Mouse (Mus musculus) embryonic facial prominence, embryonic 15.5 days (tissue): ENCODE measurements around the gene Otub1. TPM values are rescaled to one million over a fixed set of nuclear protein-coding genes. Genes with fewer than 3 reads are reported as not detected.

Experiments
- ATAC-seq: fragments of 200-750 bp; cut with Nextera tagmentation; 2 replicates; pipeline ENCODE4 v1.8.0; 2017; ENCODE audit warnings: low read depth, moderate TSS enrichment; ENCODE audit not compliant: insufficient number of reproducible peaks, low FRiP score, low TSS enrichment
- H3K27ac ChIP-seq: fragments of 300-500 bp; sonication (generic); replicated peaks from 2 replicates; pipeline ENCODE4 v1.5.1; 2015; ENCODE audit warnings: mild to moderate bottlenecking, inconsistent platforms
- H3K27me3 ChIP-seq: fragments of 300-500 bp; sonication (generic); 2 replicates; pipeline ENCODE4 v1.6.1; 2015; ENCODE audit warnings: inconsistent platforms
- H3K36me3 ChIP-seq: fragments of 300-500 bp; sonication (generic); 2 replicates; pipeline ENCODE4 v1.6.1; 2015; ENCODE audit warnings: mild to moderate bottlenecking, inconsistent platforms
- H3K4me1 ChIP-seq: fragments of 300-500 bp; sonication (generic); 2 replicates; pipeline ENCODE4 v1.6.1; 2015; ENCODE audit warnings: inconsistent platforms
- H3K4me2 ChIP-seq: fragments of 300-500 bp; sonication (generic); replicated peaks from 2 replicates; pipeline ENCODE4 v1.6.1; 2015; ENCODE audit warnings: mild to moderate bottlenecking, inconsistent platforms
- H3K4me3 ChIP-seq: fragments of 300-500 bp; sonication (generic); replicated peaks from 2 replicates; pipeline ENCODE4 v1.5.1; 2015; ENCODE audit warnings: mild to moderate bottlenecking, inconsistent platforms
- H3K9ac ChIP-seq: fragments of 300-500 bp; sonication (generic); 2 replicates; pipeline ENCODE4 v1.6.1; 2015; ENCODE audit warnings: inconsistent platforms
- H3K9me3 ChIP-seq: fragments of 300-500 bp; sonication (generic); replicated peaks from 2 replicates; pipeline ENCODE4 v1.6.1; 2016; ENCODE audit warnings: inconsistent platforms
- WGBS: fragments of 180-500 bp; shearing (Covaris S2); methylation state at CpG from one replicate; pipeline ENCODE4 v1.1.7; 2015; 5-methylcytosine and 5-hydroxymethylcytosine counted together
- polyA plus RNA-seq: library from polyadenylated mRNA; unstranded; fragments of >200 nt; fragmentation: Nextera tagmentation; extraction: Ambion mirVana; gene quantifications from 2 replicates; pipeline ENCODE4 v1.2.1, GENCODE M21; 2015

Otub1 gene
- polyA plus RNA-seq, 1 experiment from 2014 or later, result 214 TPM

DNA sequence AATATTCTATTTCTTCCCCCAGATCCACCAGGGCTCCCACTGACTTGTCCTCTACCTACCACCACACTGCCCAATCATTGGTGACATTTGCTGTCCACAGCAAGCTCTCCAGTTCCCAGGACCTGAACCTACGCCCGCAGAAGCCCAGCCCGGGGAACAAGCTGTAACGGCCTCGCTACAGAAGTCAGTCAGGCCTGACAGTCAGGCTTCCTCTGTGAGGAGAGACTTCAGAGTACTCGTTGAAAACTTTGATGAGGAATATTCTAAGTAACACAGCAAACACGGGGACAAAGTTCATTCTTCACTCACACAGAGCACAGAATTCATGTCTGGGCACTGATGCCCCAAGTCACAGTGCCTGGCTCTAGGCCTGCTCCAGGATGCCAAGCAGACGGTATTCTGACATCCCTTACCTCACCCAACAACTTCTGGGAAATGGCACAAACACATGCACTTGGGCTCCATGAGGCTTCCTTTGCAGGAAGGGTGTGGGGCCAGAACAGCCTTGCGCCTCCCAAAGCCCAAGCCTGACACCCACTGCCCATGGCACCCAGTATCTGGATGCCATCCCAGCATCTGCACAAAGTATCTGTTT, 19.1 kb upstream of the Otub1 start:
- no peaks in the 10 kb centered on the region for H3K27me3 ChIP-seq
- H3K4me1 ChIP-seq, result no peaks in the 10 kb centered on the region
- no peaks in the 10 kb centered on the region for H3K9me3 ChIP-seq
- WGBS, result 83% methylated on average over 9 of the region's 9 CpGs
- no peak overlapping the region for H3K9ac ChIP-seq
- H3K4me2 ChIP-seq, result no peak overlapping the region
- no peak for ATAC-seq
- H3K27ac ChIP-seq, result no peak overlapping the region
- H3K36me3 ChIP-seq, result peaks cover 43% of the 10 kb centered on the region
- no peak overlapping the region for H3K4me3 ChIP-seq

DNA sequence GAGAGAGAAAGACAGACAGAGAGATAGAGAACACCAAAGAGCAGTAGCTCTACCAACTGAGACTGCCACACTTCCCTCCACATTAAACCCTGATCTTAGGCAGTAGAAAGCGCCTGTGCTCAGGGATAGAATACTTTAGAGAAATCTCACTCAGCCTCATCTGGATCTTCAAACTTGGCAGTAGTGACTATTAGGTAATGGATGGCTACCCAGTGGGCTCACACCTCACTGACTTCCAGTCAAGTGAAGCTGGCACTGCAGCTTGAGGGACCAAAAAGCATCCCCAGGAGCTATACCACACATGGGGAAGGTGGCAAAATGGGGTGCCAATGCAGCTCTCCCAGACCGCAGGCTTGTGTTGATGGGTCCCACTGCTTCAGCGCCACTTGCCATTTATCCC, 18.1 kb upstream of the Otub1 start:
- H3K4me3 ChIP-seq, result no peak overlapping the region
- H3K27me3 ChIP-seq, result no peaks in the 10 kb centered on the region
- no peak for ATAC-seq
- H3K4me1 ChIP-seq, result no peaks in the 10 kb centered on the region
- 86% methylated on average over 3 of the region's 3 CpGs for WGBS
- H3K4me2 ChIP-seq, result no peak overlapping the region
- peaks cover 34% of the 10 kb centered on the region for H3K36me3 ChIP-seq
- H3K9me3 ChIP-seq, result no peaks in the 10 kb centered on the region
- no peak overlapping the region for H3K27ac ChIP-seq
- H3K9ac ChIP-seq, result no peak overlapping the region

DNA sequence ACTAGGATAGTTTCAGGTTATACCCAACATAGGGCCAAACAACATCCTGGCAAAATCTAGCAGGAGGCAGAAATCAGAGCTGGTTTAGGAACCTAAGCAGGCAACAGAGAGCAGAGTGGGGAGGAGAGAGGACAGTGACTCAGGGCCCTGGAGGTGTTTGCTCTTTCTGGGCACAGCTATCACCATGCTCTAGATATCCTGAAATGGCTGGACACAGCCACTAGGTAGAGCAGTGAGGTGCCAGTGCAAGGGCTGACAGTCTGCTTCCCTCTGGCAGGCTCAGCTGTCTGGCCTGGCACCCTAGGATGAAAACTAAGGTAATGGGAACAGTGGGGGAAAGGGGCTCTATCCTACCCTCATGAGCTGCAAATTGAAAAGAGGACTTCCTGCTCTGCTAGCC, 17.4 kb upstream of the Otub1 start:
- Histone ChIP-seq H3K27ac (no peak overlapping the region), H3K27me3 (no peaks in the 10 kb centered on the region), H3K4me2 (no peak overlapping the region), H3K36me3 (peaks cover 28% of the 10 kb centered on the region), H3K4me1 (no peaks in the 10 kb centered on the region), H3K9me3 (no peaks in the 10 kb centered on the region), H3K9ac (no peak overlapping the region), H3K4me3 (no peak overlapping the region)
- ATAC-seq, result no peak

DNA sequence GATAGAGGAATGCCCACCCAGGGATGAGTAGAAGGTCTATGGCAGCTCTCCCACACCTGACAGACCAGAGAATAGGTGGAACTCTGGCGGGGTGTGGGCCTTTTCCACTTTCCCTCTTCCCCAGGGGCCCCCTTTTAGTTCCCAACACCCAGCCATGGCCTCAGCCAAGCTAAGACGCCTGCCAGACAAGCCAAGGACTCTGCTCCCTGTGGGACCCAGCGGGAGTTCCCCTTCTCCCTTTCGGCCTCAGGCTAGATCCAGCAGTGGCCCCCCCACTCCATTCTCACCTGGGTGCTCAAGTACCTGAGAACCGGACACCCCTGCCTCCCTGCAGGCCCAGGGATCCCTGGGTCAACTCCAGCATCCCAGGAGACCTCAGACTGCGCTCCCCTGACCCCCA, 16.1 kb upstream of the Otub1 start:
- Histone ChIP-seq H3K4me2 (no peak overlapping the region), H3K36me3 (peaks cover 15% of the 10 kb centered on the region), H3K9me3 (no peaks in the 10 kb centered on the region), H3K4me1 (peaks cover 7% of the 10 kb centered on the region), H3K4me3 (no peak overlapping the region), H3K9ac (no peak overlapping the region), H3K27me3 (no peaks in the 10 kb centered on the region), H3K27ac (no peak overlapping the region)
- WGBS, result 86% methylated on average over 6 of the region's 6 CpGs
- no peak for ATAC-seq

DNA sequence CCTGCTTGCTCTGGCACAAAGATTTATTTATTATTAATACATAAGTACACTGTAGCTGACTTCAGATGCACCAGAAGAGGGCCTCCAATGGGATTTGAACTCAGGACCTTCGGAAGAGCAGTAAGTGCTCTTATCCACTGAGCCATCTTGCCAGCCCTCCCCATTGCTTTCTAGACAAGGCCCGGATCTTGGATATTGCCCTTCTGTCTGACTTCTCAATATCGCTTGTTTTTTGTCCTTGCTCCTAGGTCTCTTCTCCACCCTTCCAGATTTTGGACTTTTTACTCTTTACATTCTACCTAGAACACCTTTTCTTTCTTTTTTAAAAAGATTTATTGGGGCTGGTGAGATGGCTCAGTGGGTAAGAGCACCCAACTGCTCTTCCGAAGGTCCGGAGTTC, 12.6 kb upstream of the Otub1 start:
- H3K4me2 ChIP-seq, result no peak overlapping the region
- peaks cover 23% of the 10 kb centered on the region for H3K36me3 ChIP-seq
- H3K27ac ChIP-seq, result no peak overlapping the region
- no peak overlapping the region for H3K4me3 ChIP-seq
- H3K27me3 ChIP-seq, result no peaks in the 10 kb centered on the region
- WGBS, result 95% methylated on average over 5 of the region's 5 CpGs
- H3K9ac ChIP-seq, result no peak overlapping the region
- H3K9me3 ChIP-seq, result no peaks in the 10 kb centered on the region
- ATAC-seq, result no peak
- H3K4me1 ChIP-seq, result peaks cover 31% of the 10 kb centered on the region

DNA sequence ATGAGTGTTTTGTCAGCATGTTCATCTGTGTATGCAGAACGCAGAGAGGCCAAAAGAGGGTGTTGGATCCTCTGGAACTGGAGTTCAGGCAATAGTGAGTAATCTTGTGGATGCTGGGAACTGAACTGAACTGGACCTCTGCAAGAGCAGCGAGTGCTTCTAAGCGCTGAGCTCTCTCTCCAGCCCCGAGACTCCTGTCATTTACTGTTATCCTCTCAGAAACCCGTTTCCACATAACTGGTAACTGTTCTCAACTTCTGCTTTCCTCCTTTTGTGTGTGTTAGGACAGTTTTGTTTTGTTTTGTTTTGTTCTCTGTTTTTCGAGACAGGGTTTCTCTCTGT, 11.8 kb upstream of the Otub1 start:
- Histone ChIP-seq H3K9ac (peak overlapping the region; percentile 74), H3K4me2 (peak overlapping the region; percentile 58), H3K27ac (no peak overlapping the region), H3K4me1 (peaks cover 31% of the 10 kb centered on the region), H3K4me3 (peak overlapping the region; percentile 84), H3K36me3 (peaks cover 29% of the 10 kb centered on the region), H3K9me3 (no peaks in the 10 kb centered on the region), H3K27me3 (no peaks in the 10 kb centered on the region)
- WGBS, result 10% methylated on average over 6 of the region's 6 CpGs
- ATAC-seq, result no peak

DNA sequence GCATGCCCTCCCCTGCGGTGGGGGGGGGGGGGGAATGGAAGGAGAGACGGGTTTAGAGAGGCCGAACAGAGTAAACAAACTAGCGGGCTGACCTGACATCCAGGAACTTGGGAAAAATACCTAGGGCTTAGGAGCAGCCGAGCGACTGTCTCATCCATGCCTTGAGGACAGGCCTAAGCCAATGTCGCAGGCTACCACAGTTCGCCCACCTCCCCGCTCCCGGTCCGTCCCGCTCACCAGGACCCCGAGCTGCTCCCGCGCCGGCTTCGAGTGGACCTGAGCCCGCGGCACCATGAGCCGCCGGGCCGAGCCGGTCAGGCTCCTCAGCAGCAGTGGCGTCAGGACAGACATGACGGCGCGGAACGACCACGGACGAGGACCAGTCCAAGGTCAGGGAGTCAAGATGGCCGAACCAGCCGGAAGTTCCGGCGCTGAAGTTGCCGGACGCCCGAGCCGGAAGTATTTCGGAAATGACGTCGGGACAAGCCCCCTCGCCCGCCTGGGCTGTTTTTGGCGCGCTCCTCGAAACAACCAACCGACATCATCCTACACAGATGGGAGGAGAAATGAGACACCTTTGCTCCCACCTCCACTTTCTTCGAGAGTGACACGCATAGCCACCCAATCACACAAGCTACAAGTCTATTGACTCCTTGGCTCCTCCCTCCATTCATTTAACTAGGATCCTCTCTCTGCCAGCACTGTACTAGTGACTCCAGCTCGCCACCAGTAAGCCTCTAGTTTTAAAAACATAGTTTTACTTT, 11.2 kb upstream of the Otub1 start, which contains the start of gene Cox8a:
Gene Cox8a, minus strand, starts transcription at position 455 of the 764 bp plus-strand sequence.
- Histone ChIP-seq H3K36me3 (peaks cover 29% of the 10 kb centered on the region), H3K9me3 (no peaks in the 10 kb centered on the region), H3K27me3 (no peaks in the 10 kb centered on the region), H3K4me2 (peak within 1 kb of the TSS; percentile 58), H3K4me1 (peaks cover 31% of the 10 kb centered on the region), H3K4me3 (peak within 1 kb of the TSS; percentile 84), H3K27ac (peak within 1 kb of the TSS; percentile 77), H3K9ac (peak within 1 kb of the TSS; percentile 74)
- under 1% methylated on average over 50 of the region's 50 CpGs for WGBS
- peak; percentile 98 for ATAC-seq

DNA sequence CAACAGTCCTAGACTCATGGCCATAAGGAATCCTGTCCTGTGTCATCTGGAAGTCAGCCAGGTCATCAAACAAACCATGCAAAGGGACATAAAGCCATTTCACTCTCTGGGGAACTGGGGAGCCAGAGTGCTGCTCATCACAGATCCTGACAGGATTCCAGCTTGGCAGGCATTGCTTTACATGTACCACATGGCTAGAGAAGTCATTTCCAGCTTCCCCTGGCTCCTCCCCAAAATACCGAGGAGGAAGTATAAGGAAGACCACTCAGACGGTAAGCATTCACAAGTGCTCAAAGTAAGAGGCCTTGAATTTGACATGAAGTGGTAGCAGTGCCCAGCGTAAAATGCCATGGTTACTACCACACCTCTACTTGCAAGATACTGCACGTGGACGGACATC, 8.4 kb upstream of the Otub1 start:
- no peak overlapping the region for H3K4me3 ChIP-seq
- 79% methylated on average over 5 of the region's 5 CpGs for WGBS
- ATAC-seq, result no peak
- H3K4me1 ChIP-seq, result peaks cover 31% of the 10 kb centered on the region
- H3K27me3 ChIP-seq, result no peaks in the 10 kb centered on the region
- H3K9me3 ChIP-seq, result no peaks in the 10 kb centered on the region
- peaks cover 36% of the 10 kb centered on the region for H3K36me3 ChIP-seq
- no peak overlapping the region for H3K27ac ChIP-seq
- no peak overlapping the region for H3K4me2 ChIP-seq
- no peak overlapping the region for H3K9ac ChIP-seq

DNA sequence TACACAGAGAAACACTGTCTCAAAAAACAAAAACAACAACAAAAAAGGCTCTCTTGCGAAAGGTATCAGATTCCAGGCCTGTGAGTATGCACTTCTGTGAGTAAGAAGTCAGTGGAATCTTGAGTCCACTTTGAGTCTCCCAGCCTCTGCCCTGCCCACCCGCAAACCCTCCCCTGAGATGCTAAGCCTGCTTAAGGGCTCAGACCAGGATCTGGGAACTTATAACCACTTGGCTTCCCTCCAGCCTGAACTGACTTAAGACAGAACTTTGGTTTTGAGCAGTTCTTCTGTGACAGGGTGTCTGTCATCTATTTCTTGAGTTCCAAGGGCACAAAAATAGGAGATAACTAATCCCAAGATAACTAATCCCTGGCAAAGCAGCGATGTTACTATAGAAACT, 6.9 kb upstream of the Otub1 start:
- Histone ChIP-seq H3K9me3 (no peaks in the 10 kb centered on the region), H3K4me2 (no peak overlapping the region), H3K27me3 (no peaks in the 10 kb centered on the region), H3K27ac (no peak overlapping the region), H3K4me3 (no peak overlapping the region), H3K9ac (no peak overlapping the region), H3K4me1 (peaks cover 27% of the 10 kb centered on the region), H3K36me3 (peaks cover 36% of the 10 kb centered on the region)
- ATAC-seq, result no peak
- 85% methylated on average over 3 of the region's 3 CpGs for WGBS

DNA sequence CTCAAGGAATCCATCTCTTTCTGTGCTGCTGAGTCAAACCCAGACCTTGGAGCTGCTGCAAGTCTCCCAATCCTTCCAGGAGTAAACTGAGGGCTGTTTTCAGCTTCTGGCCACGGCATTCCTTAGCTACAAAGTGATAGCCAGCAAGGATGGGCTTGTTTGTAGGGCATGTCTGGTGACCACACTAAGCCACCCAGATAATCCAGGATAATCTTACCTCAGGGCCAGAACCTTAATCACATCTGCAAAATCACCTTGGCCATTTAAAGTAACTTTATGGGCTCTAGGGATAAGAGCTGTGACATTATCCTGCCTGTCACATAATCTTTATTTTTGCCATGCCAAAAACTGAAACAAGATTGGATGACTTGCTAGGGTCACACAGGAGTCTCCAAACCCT, 6.1 kb upstream of the Otub1 start:
- ATAC-seq, result no peak
- WGBS, result 74% methylated on average over 1 of the region's 1 CpGs

DNA sequence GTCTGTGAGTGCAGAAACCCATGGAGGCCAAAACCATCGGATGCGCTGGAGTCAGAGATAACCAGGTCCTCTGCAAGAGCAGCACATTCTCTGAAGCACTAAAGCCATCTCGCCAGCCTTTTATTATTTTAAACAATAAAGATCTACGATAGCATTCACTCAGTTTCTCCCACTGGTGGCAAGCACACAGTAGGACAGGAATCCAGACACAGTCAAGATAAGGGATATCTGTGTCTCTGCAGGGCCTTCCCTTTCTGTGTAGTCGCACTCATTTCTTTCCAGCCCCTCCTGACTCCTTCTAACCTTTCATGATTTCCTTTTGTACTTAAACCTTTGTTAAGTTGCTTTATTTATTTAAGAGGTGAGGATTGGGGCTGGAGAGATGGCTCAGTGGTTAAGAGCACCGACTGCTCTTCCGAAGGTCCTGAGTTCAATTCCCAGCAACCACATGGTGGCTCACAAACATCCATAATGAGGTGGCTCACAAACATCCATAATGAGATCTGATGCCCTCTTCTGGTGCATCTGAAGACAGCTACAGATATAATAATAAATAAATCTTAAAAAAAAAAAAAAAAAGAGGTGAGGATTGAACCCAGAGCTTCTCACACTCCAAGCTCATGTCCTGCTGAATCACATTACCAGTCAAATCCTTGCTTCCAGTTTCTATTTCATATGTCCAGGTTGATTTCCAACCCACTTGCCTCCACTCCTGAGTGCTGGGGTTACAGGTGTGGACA, 4.0 kb upstream of the Otub1 start:
- ATAC-seq, result no peak
- Histone ChIP-seq H3K36me3 (peaks cover 25% of the 10 kb centered on the region), H3K4me1 (peaks cover 19% of the 10 kb centered on the region), H3K9me3 (no peaks in the 10 kb centered on the region), H3K27ac (no peak overlapping the region), H3K4me2 (no peak overlapping the region), H3K27me3 (no peaks in the 10 kb centered on the region), H3K9ac (no peak overlapping the region), H3K4me3 (no peak overlapping the region)
- WGBS, result 94% methylated on average over 7 of the region's 7 CpGs

More for the DNA sequence above, 6.1 kb upstream of the Otub1 start:
- peaks cover 24% of the 10 kb centered on the region for H3K4me1 ChIP-seq
- peaks cover 36% of the 10 kb centered on the region for H3K36me3 ChIP-seq
- no peaks in the 10 kb centered on the region for H3K9me3 ChIP-seq
- no peak overlapping the region for H3K9ac ChIP-seq
- no peak overlapping the region for H3K4me2 ChIP-seq
- no peak overlapping the region for H3K4me3 ChIP-seq
- no peak overlapping the region for H3K27ac ChIP-seq
- H3K27me3 ChIP-seq, result no peaks in the 10 kb centered on the region
